Mouse (Mus musculus) T-cell, adult 2 months (primary cell): ENCODE results near the gene Tjp2.
"Not testable (repeated sequence)": the region's sequence is repeated elsewhere in the genome, so short reads cannot be mapped to it uniquely, and the experiment has no call there.

ENCODE experiments used
- DNase-seq: peaks from one replicate; pipeline ENCODE4 v3.0.0; 2022; ENCODE audit warnings: low spot score

Gene Tjp2

GRCm38 (mm10) chr19:24123534-24124290 lies 101.1 kb downstream of the Tjp2 start:
- no peak for DNase-seq

- DNase-seq = no peak
Observed at GRCm38 (mm10) chr19:24123087-24123486, 101.7 kb downstream of the Tjp2 start.

- DNase-seq = no peak
Observed at GRCm38 (mm10) chr19:24122647-24123046, 102.2 kb downstream of the Tjp2 start.

- DNase-seq = no peak
Observed at GRCm38 (mm10) chr19:24120811-24121210, 104.0 kb downstream of the Tjp2 start.

- DNase-seq = no peak
Observed at GRCm38 (mm10) chr19:24118775-24119174, 106.1 kb downstream of the Tjp2 start.

GRCm38 (mm10) chr19:24111581-24111980 lies 113.2 kb downstream of the Tjp2 start:
- no peak for DNase-seq

- no peak for DNase-seq
Observed at GRCm38 (mm10) chr19:24107707-24108106, 117.1 kb downstream of the Tjp2 start.

GRCm38 (mm10) chr19:24103802-24104201 lies 121.0 kb downstream of the Tjp2 start:
- no peak for DNase-seq

GRCm38 (mm10) chr19:24102562-24103126 lies 122.2 kb downstream of the Tjp2 start:
- no peak for DNase-seq

- no peak for DNase-seq
Observed at GRCm38 (mm10) chr19:24101183-24101582, 123.6 kb downstream of the Tjp2 start.

- no peak for DNase-seq
Observed at GRCm38 (mm10) chr19:24098691-24099090, 126.1 kb downstream of the Tjp2 start.

- no peak for DNase-seq
Observed at GRCm38 (mm10) chr19:24097666-24098455, 127.0 kb downstream of the Tjp2 start.

GRCm38 (mm10) chr19:24092060-24092459 lies 132.8 kb downstream of the Tjp2 start:
- not testable (repeated sequence) for DNase-seq

GRCm38 (mm10) chr19:24090366-24090765 lies 134.5 kb downstream of the Tjp2 start:
- no peak for DNase-seq

- no peak for DNase-seq
Observed at GRCm38 (mm10) chr19:24085306-24085705, 139.5 kb downstream of the Tjp2 start.

GRCm38 (mm10) chr19:24080417-24081080 lies 144.3 kb downstream of the Tjp2 start:
- no peak for DNase-seq

- DNase-seq = no peak
Observed at GRCm38 (mm10) chr19:24077658-24078057, 147.2 kb downstream of the Tjp2 start.

- DNase-seq = no peak
Observed at GRCm38 (mm10) chr19:24076536-24076935, 148.3 kb downstream of the Tjp2 start.

- DNase-seq = no peak
Observed at GRCm38 (mm10) chr19:24075927-24076326, 148.9 kb downstream of the Tjp2 start.

- no peak for DNase-seq
Observed at GRCm38 (mm10) chr19:24073155-24073554, 151.7 kb downstream of the Tjp2 start.

- DNase-seq = no peak
Observed at GRCm38 (mm10) chr19:24064348-24064895, 160.4 kb downstream of the Tjp2 start.

- DNase-seq = no peak
Observed at GRCm38 (mm10) chr19:24063585-24063984, 161.2 kb downstream of the Tjp2 start.
